Mouse (Mus musculus) Muller cell, postnatal 12 days (primary cell): ENCODE results near the gene Cxcr2.

Experiments used
- DNase-seq: peaks from one replicate; pipeline ENCODE4 v3.0.0-alpha.2; 2015; ENCODE audit errors: inconsistent ontology term

Gene Cxcr2

DNA sequence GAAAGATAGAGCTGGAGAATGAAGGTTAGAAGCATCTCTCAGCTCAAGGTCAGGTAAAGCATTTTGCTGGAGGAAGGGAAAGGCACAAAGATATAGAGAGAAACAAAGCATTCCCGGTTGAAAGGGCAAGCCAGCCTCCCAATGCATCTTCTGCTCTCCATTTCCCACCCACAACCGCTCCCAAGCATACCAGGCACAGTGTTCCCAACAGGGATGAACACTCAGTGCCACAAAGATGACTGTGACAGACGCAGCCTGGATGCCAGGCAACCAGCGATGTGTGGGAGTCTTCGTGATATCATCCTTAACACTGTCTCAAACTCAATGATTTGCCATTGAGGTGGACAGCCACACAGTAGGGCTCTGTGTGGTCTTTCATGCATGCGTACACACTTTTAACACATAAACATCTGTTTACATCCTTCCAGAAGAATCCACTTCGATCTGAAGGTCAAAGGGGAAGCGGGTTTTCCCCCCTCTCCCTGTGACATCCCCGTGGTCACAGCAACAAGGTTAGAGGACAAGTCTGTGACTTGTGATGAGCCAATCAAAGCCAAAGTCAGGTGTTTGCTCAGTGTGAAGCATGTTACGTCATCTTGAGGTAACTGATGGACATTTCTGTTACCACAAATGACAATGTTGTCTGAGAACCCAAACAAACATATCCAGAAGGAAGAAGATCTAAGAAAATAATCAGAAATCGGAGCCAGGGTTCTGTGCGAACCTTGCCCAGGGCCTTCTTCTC, 44.1 kb downstream of the Cxcr2 start:
- no peak for DNase-seq

DNA sequence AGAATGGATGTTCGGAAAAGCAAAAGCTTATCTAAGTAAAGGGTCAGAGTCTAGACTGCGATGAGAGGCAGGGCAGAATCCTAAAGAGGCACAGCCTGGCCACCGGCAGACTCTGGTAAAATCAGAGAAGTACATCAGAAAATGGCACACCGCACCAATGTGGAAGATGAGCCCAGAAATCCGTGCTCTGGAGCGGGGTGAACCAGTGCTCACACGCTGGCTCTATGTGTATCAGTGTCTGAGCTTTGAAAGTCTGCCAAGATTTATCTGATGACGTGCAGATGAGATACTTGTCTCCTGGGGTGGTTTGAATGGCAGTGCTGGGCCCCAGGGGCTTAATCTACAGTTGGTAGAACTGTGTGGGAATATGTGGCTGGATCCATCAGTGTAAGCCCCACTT, 45.3 kb downstream of the Cxcr2 start:
- DNase-seq: no peak

DNA sequence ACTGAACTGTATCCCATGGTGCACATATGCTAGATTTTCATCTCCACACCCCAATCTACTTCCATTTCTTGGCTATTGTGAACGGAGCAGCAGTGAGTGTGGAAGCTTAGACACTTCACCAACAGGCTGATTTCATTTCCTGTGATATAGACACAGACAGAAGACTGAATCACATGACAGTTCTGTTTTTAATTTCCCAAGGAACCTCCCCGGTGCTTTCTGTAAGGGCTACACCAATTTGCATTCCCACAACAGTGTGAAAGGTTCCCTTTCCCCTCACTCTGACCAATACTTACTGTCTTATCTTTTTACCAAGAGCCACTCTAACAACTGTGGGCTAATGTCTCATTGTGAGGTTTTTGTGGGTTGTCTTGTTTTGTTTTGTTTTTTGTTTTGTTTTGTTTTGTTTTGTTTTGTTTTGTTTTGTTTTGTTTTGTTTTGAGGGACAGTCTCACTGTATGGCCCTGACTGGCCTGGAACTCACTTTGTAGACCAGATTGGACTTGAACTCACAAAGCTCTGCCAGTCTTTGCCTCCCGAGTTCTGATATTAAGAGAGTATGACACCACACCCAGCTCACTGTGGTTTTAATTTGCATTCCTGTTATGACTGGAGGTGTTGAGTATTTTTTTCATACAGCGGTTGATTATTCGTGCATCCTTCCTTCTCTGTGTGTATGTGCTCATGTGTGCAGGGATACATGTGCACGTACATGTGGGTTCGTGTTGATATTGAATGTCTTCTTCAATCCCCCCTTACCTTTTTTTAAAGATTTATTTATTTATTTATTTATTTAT, 47.5 kb downstream of the Cxcr2 start:
- DNase-seq: no peak

- DNase-seq: no peak
Measured at GRCm38 (mm10) chr1:74203457-74203856, 49.7 kb downstream of the Cxcr2 start.

DNA sequence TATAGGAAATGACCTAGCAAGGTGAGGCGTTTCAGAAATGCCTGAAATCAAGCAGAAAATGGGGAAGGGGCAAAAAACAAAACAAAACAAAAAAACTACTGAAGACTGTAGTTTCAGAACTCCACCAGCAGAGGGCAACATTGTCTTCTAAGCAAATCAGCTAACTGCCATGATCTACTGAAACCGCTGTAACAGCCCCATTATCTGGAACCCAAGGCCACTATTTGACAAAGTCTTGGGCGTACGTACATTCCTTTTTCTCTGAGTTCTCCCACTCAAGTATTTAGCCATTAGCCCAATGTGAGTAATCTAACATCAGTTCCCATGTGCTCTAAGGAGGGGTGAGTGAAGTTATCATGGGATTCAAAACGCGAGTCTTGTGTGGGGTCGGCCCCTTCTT, 52.1 kb downstream of the Cxcr2 start:
- DNase-seq: peak; percentile 3

DNA sequence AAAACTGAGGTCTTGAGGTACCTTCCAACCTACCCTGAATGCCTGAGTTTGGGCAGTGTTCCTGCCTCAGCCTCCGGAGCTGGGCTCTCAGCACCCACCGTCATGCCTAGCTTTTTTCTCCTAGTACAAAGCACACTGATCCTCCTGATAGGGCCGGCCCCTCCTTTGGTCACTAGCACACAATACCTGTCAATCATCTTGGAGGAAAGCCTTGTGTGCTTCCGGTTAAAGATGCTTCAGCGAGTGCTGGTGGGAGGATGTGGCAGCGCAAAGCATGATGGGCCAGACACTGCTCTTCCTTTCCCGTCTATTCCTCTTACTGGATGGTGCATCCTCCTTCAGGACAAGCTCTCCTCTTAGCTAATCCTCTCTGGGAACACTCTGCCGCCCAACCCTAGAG, 52.9 kb downstream of the Cxcr2 start:
- DNase-seq: no peak

- DNase-seq: no peak
Measured at GRCm38 (mm10) chr1:74207906-74208305, 54.1 kb downstream of the Cxcr2 start.

DNA sequence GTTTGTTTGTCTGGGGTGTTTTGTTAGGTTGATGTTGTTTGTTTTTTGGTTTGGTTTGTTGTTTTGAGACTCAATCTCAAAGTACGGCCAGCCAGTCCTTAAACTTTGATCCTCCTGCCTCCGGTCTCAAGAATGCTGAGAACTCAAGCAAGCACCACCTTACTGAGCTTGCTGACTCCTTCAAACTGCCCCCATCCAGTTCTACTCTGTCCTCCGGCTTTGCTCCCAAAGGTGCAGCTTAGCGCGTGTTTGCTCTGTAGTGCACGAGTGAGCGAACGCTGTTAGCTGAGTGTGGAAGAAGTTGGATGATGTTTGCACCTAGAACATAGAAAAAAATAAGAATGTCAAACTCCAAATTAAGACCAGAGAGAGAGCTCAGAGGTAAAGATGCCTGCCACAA, 55.2 kb downstream of the Cxcr2 start:
- no peak for DNase-seq
